Mouse (Mus musculus): ENCODE measurements around the gene Ush1g.

- TF ChIP-seq CTCF (IDR thresholded peaks at IDR 0.05; ENCODE audit: low read depth, low read length) (no peak), GATA1 (IDR thresholded peaks at IDR 0.05; ENCODE audit: borderline replicate concordance, low read length) (no peak), TAL1 (conservative IDR thresholded peaks at IDR 0.05; ENCODE audit: low read depth, low read length) (no peak)
Observed at GRCm38 (mm10) chr11:115273735-115274134, 48.1 kb downstream of the Ush1g start.
